Mouse (Mus musculus): ENCODE data around the gene Lats2. TPM values are rescaled to one million over a fixed set of nuclear protein-coding genes. Genes with fewer than 3 reads are reported as not detected.

Lats2 gene
- polyA plus RNA-seq, 2 experiments from 2014 or later, result 25.6 to 25.8 TPM

Other genes with a start within 250 kb of the Lats2 start
- not detected for gene Il17d, start 233.6 kb downstream of the Lats2 start, polyA plus RNA-seq (2017; shearing (Covaris generic))
- 100 to 1,000 TPM; 125 to 131 TPM for gene Eef1akmt1, start 186.8 kb downstream of the Lats2 start, polyA plus RNA-seq (2017; shearing (Covaris generic))
- 10 to 100 TPM; 26.9 to 29.6 TPM for gene Xpo4, start 93.0 kb downstream of the Lats2 start, polyA plus RNA-seq (2017; shearing (Covaris generic))
- gene Gm49361, start 12.3 kb downstream of the Lats2 start, polyA plus RNA-seq (2017; shearing (Covaris generic)), result not detected
- 100 to 1,000 TPM; 177 to 178 TPM for gene Sap18, start 39.8 kb upstream of the Lats2 start, polyA plus RNA-seq (2017; shearing (Covaris generic))
- gene Ska3, start 67.8 kb upstream of the Lats2 start, polyA plus RNA-seq (2017; shearing (Covaris generic)), result 1 to 10 TPM; 1.7 to 4.1 TPM
- 10 to 100 TPM; 74.0 to 89.4 TPM for gene Mrpl57, start 67.8 kb upstream of the Lats2 start, polyA plus RNA-seq (2017; shearing (Covaris generic))
- 100 to 1,000 TPM; 212 to 215 TPM for gene Zdhhc20, start 131.9 kb upstream of the Lats2 start, polyA plus RNA-seq (2017; shearing (Covaris generic))
- gene Micu2, start 240.9 kb upstream of the Lats2 start, polyA plus RNA-seq (2017; shearing (Covaris generic)), result 10 to 100 TPM; 12.6 to 19.2 TPM

All from CD4-positive, CD25-positive, alpha-beta regulatory T cell, adult 4 months (primary cell).